Mouse (Mus musculus): Measurements from ENCODE around the gene Btg3.

DNA sequence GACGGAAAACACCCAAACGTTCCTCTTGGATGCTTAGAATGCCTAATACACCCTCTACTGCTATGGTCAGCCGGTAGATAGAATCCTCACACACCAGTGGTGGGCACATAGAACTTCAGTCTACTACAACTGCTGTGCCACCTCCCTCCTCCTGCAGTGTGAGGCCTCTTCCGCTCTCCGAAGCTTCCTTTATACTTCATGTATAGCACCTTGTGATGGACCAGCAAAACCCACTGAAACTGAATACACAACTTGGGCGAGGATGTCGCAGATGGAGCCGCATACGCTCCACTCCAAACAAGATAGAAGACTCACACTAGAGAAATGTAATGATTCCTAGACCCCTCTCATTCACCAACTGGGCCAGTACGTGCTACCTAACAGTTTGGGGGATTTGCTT lies 1.8 kb downstream of the Btg3 start:
- TF ChIP-seq GATA1 (IDR thresholded peaks at IDR 0.05; ENCODE audit: borderline replicate concordance, low read length): no peak
- TF ChIP-seq FLI1 (IDR thresholded peaks at IDR 0.05; ENCODE audit: low read length): no peak
